Mouse (Mus musculus) testis, adult 2 months (tissue): ENCODE measurements around the gene Hipk4. TPM values are rescaled to one million over a fixed set of nuclear protein-coding genes. Genes with fewer than 3 reads are reported as not detected.

Experiments used
- H3K27ac ChIP-seq: fragments of 200-500 bp; 2 replicates; pipeline ENCODE4 v1.5.1; 2012; ENCODE audit warnings: low read depth, low read length; ENCODE audit not compliant: control insufficient read depth, insufficient read depth
- H3K27me3 ChIP-seq: fragments of 200-500 bp; 2 replicates; pipeline ENCODE4 v1.6.1; 2012; ENCODE audit warnings: mild to moderate bottlenecking, low read length, moderate library complexity; ENCODE audit not compliant: control insufficient read depth, insufficient read depth
- H3K36me3 ChIP-seq: fragments of 200-500 bp; 2 replicates; pipeline ENCODE4 v1.6.1; 2012; ENCODE audit warnings: mild to moderate bottlenecking, low read length; ENCODE audit not compliant: control insufficient read depth, insufficient read depth
- H3K4me1 ChIP-seq: fragments of 200-500 bp; 2 replicates; pipeline ENCODE4 v1.6.1; 2012; ENCODE audit warnings: low read length; ENCODE audit not compliant: control insufficient read depth, insufficient read depth
- H3K4me3 ChIP-seq: fragments of 200-500 bp; 2 replicates; pipeline ENCODE4 v1.5.1; 2012; ENCODE audit warnings: low read depth, mild to moderate bottlenecking, low read length, moderate library complexity, mixed read lengths; ENCODE audit not compliant: control insufficient read depth
- CTCF ChIP-seq: fragments of 200-500 bp; IDR thresholded peaks from 2 replicates; pipeline ENCODE4 v1.5.1; 2012; ENCODE audit warnings: low read depth, mild to moderate bottlenecking, inconsistent platforms, low read length, moderate library complexity; ENCODE audit not compliant: control insufficient read depth, insufficient read depth, insufficient replicate concordance
- POLR2A ChIP-seq: fragments of 200-500 bp; IDR thresholded peaks from 2 replicates; pipeline ENCODE4 v1.6.1; 2012; ENCODE audit warnings: low read depth, mild to moderate bottlenecking, inconsistent platforms, low read length, moderate library complexity; ENCODE audit not compliant: control insufficient read depth
- polyA plus RNA-seq: library from polyadenylated mRNA; depleted of rRNA; stranded (reverse); fragments of >200 nt; gene quantifications from 2 replicates; pipeline ENCODE4 v1.2.3, GENCODE M21; 2012

Hipk4 gene
- polyA plus RNA-seq, 1 experiment, result 122 TPM

- Histone ChIP-seq H3K36me3 (no peaks in the 10 kb centered on the region), H3K4me1 (peaks cover 18% of the 10 kb centered on the region), H3K27ac (no peak overlapping the region), H3K4me3 (no peak overlapping the region), H3K27me3 (no peaks in the 10 kb centered on the region)
- TF ChIP-seq POLR2A (no peak), CTCF (no peak)
Measured at GRCm38 (mm10) chr7:27541922-27542321, 18.9 kb downstream of the Hipk4 start.

DNA sequence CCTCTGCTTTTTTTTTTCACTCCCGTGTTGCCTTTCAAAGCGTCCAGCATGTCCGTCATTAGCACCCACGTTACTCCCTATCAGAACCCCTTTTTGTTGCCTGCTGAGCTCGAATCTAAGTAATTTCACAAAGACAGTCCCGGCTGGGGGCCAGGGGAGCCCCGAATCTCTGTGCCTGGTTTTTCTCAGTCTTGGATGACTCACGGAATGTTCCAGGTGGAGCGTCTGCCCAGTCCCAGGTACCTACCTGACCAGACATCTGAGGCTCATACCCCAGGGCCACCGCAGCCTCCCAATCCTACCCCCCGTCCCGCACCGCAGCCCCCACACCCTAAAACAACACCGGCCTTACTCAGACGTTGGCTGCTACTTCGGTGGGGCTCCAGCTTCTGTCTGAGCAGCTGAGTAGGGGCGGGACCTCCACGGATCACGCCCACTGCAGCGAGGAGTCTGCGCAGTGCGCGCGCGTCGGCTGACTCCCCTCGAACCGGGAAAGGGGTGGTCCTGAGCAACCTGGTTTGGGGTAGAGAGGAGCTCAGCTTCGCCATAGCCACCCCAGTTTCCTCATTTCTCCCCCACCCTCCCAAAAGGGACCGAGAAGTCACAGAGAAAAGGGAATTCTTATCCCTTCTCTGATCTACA lies 19.4 kb downstream of the Hipk4 start:
- H3K27ac ChIP-seq, result peak overlapping the region; percentile 23; the same call in 1 of the 2 replicates
- peak overlapping the region; percentile 45 for H3K4me3 ChIP-seq

GRCm38 (mm10) chr7:27543065-27543464 lies 20.0 kb downstream of the Hipk4 start:
- H3K4me3 ChIP-seq, result no peak overlapping the region; the same call in 1 of the 2 replicates
- TF ChIP-seq CTCF (no peak), POLR2A (no peak)
- H3K27me3 ChIP-seq, result no peaks in the 10 kb centered on the region
- no peak overlapping the region for H3K27ac ChIP-seq
- H3K4me1 ChIP-seq, result peaks cover 18% of the 10 kb centered on the region
- no peaks in the 10 kb centered on the region for H3K36me3 ChIP-seq

More for the DNA sequence above, 19.4 kb downstream of the Hipk4 start:
- Histone ChIP-seq H3K4me1 (peaks cover 18% of the 10 kb centered on the region), H3K27me3 (no peaks in the 10 kb centered on the region), H3K36me3 (no peaks in the 10 kb centered on the region)
- TF ChIP-seq CTCF, result no peak
- TF ChIP-seq POLR2A, result no peak

DNA sequence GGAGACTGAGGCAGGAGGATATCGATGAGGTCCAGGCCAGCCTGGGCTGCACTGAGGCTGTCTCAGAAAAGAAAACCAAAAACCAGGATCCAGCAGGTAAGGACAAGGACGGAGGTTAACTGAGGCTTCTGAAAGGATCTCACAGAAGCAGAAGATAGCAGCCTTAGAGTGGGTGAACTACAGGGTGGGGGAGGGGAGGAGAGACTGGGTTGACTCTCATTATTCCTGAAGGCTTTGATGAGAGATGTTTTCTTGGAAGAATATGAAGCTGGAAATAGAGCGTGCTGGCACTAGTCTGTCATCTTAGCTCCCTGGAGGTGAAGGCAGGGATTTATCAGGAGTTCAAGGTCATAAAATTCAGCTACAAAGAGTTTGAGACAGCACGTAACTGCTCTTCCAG lies 20.8 kb downstream of the Hipk4 start:
- no peak for TF ChIP-seq CTCF
- no peak for TF ChIP-seq POLR2A
- Histone ChIP-seq H3K4me3 (no peak overlapping the region), H3K27me3 (no peaks in the 10 kb centered on the region), H3K27ac (no peak overlapping the region), H3K4me1 (peaks cover 18% of the 10 kb centered on the region), H3K36me3 (no peaks in the 10 kb centered on the region)

GRCm38 (mm10) chr7:27544675-27545370 lies 21.8 kb downstream of the Hipk4 start:
- Histone ChIP-seq H3K36me3 (no peaks in the 10 kb centered on the region), H3K27ac (no peak overlapping the region), H3K4me3 (no peak overlapping the region), H3K27me3 (no peaks in the 10 kb centered on the region), H3K4me1 (peaks cover 18% of the 10 kb centered on the region)
- TF ChIP-seq POLR2A (no peak), CTCF (no peak)

GRCm38 (mm10) chr7:27549597-27549996 lies 26.5 kb downstream of the Hipk4 start:
- no peak overlapping the region for H3K4me3 ChIP-seq

DNA sequence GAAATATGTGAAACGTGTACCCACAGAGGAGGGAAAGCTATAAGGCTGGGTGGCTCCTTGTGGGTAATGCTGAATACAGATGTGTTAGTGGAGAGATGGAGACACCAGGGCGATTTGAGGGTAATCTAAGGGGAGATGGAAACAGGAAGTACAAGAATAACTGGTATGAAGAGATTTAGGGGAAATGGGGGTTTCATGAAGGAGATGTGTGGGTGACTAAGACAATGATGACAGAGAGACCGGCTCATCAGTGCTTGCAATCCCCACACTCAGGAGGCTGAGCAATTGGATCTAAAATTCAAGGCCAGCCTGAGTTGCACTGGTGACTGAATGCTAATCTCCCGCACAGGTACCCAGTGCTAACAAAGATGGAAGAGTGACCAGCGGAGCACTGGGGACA lies 29.0 kb downstream of the Hipk4 start:
- Histone ChIP-seq H3K4me3 (no peak overlapping the region), H3K36me3 (no peaks in the 10 kb centered on the region), H3K27me3 (no peaks in the 10 kb centered on the region), H3K4me1 (peaks cover 3% of the 10 kb centered on the region; the same call in 1 of the 2 replicates), H3K27ac (no peak overlapping the region)
- TF ChIP-seq POLR2A (no peak), CTCF (no peak)

More at GRCm38 (mm10) chr7:27549597-27549996, 26.5 kb downstream of the Hipk4 start:
- Histone ChIP-seq H3K4me1 (peaks cover 3% of the 10 kb centered on the region; the same call in 1 of the 2 replicates), H3K36me3 (no peaks in the 10 kb centered on the region), H3K27me3 (no peaks in the 10 kb centered on the region), H3K27ac (no peak overlapping the region)
- TF ChIP-seq POLR2A, result no peak
- TF ChIP-seq CTCF, result no peak
